Comparison of ENCODE assay signal across 9 mouse cellular contexts in genomic region chr2:168161978-168162377, GRCm38 (mm10). TPM values are rescaled to one million over a fixed set of nuclear protein-coding genes. Genes with fewer than 3 reads are reported as not detected.
DNase-seq lines count a peak whose midpoint lies in the region; ATAC-seq lines count a peak whose summit lies in the region.
"Had no signal": no experiment of that assay in that cellular context is flagged by ENCODE, and none has a peak within 500 bp of the region (broad histone marks: within the 10 kb centered on the region; RNA-seq: fewer than 3 reads in every experiment).

No protein-coding gene starts in this region.

- H3K4me2 ChIP-seq in kidney, embryonic 16.5 days (replicated peaks; ENCODE audit: low read depth, low read length) = peak overlapping the region; percentile 56
- H3K4me2 ChIP-seq in forebrain, embryonic 11.5 days (ENCODE audit: low read depth, low read length, severe bottlenecking) = peak overlapping the region; percentile 45
- peak overlapping the region; percentile 57 for H3K4me2 ChIP-seq in limb, embryonic 12.5 days
- peak overlapping the region; percentile 43 for H3K4me2 ChIP-seq in neural tube, embryonic 13.5 days

- H3K27ac ChIP-seq in kidney, embryonic 16.5 days (ENCODE audit: low read length) = peak overlapping the region; percentile 27; the same call in 1 of the 2 replicates
- H3K27ac ChIP-seq in forebrain, embryonic 11.5 days (ENCODE audit: low read depth, low read length) = no peak overlapping the region
- H3K27ac ChIP-seq in limb, embryonic 12.5 days = peak overlapping the region; percentile 76
- no peak overlapping the region for H3K27ac ChIP-seq in neural tube, embryonic 13.5 days (replicated peaks)
- H3K27ac ChIP-seq: heart, adult 2 months had no signal

- peak overlapping the region; percentile 36 for H3K4me3 ChIP-seq in kidney, embryonic 16.5 days (ENCODE audit: low read length)
- peak overlapping the region; percentile 11; the same call in 1 of the 2 replicates for H3K4me3 ChIP-seq in forebrain, embryonic 11.5 days (ENCODE audit: low read depth, low read length)
- H3K4me3 ChIP-seq in limb, embryonic 12.5 days (replicated peaks) = peak overlapping the region; percentile 25
- peak overlapping the region; percentile 13 for H3K4me3 ChIP-seq in neural tube, embryonic 13.5 days

- WGBS in kidney, embryonic 16.5 days = 11% methylated on average over 14 of the region's 14 CpGs
- WGBS in forebrain, embryonic 11.5 days = 8% methylated on average over 14 of the region's 14 CpGs
- WGBS in limb, embryonic 12.5 days = 7% methylated on average over 14 of the region's 14 CpGs
- WGBS in neural tube, embryonic 13.5 days = 15% methylated on average over 14 of the region's 14 CpGs

- DNase-seq in kidney, adult 11 months = no peak
- no peak for DNase-seq in forebrain, embryonic 11.5 days (ENCODE audit: low spot score)
- DNase-seq in T-cell, adult 2 months (ENCODE audit: low spot score) = no peak
- DNase-seq in right cerebral cortex, postnatal 4 days = no peak
- no peak for DNase-seq in right cerebral cortex, adult 2 months (ENCODE audit: low spot score in 2 of 2)
- DNase-seq: heart, adult 2 months had no signal

- ATAC-seq in kidney, embryonic 16.5 days (ENCODE audit: low FRiP score, low TSS enrichment) = no peak
- ATAC-seq in forebrain, embryonic 11.5 days (replicated peaks; ENCODE audit: low FRiP score) = no peak
- no peak for ATAC-seq in limb, embryonic 12.5 days (ENCODE audit: insufficient number of reproducible peaks, insufficient read depth, low FRiP score, low TSS enrichment, low read depth)
- no peak for ATAC-seq in neural tube, embryonic 13.5 days (ENCODE audit: low read depth)

- H3K9ac ChIP-seq in kidney, embryonic 16.5 days (replicated peaks; ENCODE audit: low read length) = peak overlapping the region; percentile 50
- H3K9ac ChIP-seq in forebrain, embryonic 11.5 days (ENCODE audit: low read length) = peak overlapping the region; percentile 44
- peak overlapping the region; percentile 46 for H3K9ac ChIP-seq in limb, embryonic 12.5 days (replicated peaks)
- H3K9ac ChIP-seq in neural tube, embryonic 13.5 days = peak overlapping the region; percentile 51

- H3K36me3 ChIP-seq in kidney, embryonic 16.5 days (ENCODE audit: insufficient read depth, low read length) = no peaks in the 10 kb centered on the region
- H3K36me3 ChIP-seq in forebrain, embryonic 11.5 days (ENCODE audit: control insufficient read depth, insufficient read depth, low read length) = no peaks in the 10 kb centered on the region
- H3K36me3 ChIP-seq in limb, embryonic 12.5 days = no peaks in the 10 kb centered on the region
- H3K36me3 ChIP-seq in neural tube, embryonic 13.5 days = no peaks in the 10 kb centered on the region

- H3K4me1 ChIP-seq in kidney, embryonic 16.5 days (ENCODE audit: insufficient read depth, low read length) = peaks cover 44% of the 10 kb centered on the region
- peaks cover 16% of the 10 kb centered on the region for H3K4me1 ChIP-seq in forebrain, embryonic 11.5 days (replicated peaks; ENCODE audit: control insufficient read depth, insufficient read depth, low read length)
- H3K4me1 ChIP-seq in limb, embryonic 12.5 days (replicated peaks) = peaks cover 52% of the 10 kb centered on the region
- H3K4me1 ChIP-seq in neural tube, embryonic 13.5 days (replicated peaks) = peaks cover 25% of the 10 kb centered on the region

- no peaks in the 10 kb centered on the region for H3K27me3 ChIP-seq in kidney, embryonic 16.5 days (ENCODE audit: insufficient read depth, low read length)
- 0 out of 2 replicates have a peak, but pooled peaks cover 2% of the 10 kb centered on the region for H3K27me3 ChIP-seq in forebrain, embryonic 11.5 days (ENCODE audit: control insufficient read depth, insufficient read depth, low read length)
- H3K27me3 ChIP-seq in limb, embryonic 12.5 days = peaks cover 5% of the 10 kb centered on the region; the same call in 1 of the 2 replicates
- H3K27me3 ChIP-seq in neural tube, embryonic 13.5 days = no peaks in the 10 kb centered on the region; the same call in none of the 2 replicates

- H3K9me3 ChIP-seq in kidney, embryonic 16.5 days (ENCODE audit: low read length) = no peaks in the 10 kb centered on the region
- no peaks in the 10 kb centered on the region for H3K9me3 ChIP-seq in forebrain, embryonic 11.5 days (ENCODE audit: control insufficient read depth, low read length)
- no peaks in the 10 kb centered on the region for H3K9me3 ChIP-seq in limb, embryonic 12.5 days
- H3K9me3 ChIP-seq in neural tube, embryonic 13.5 days = no peaks in the 10 kb centered on the region

RNA-seq across cellular contexts. Expression of gene Adnp, which starts 44.9 kb away (rescaled TPM):
- 1.3 and 2.3 TPM in 2 replicates for polyA plus RNA-seq in kidney, embryonic 16.5 days (2015; fragmentation: Nextera tagmentation; extraction: Ambion mirVana)
- 18.7 and 19.7 TPM in 2 replicates for polyA plus RNA-seq in forebrain, embryonic 11.5 days (2014; fragmentation: Nextera tagmentation; extraction: Ambion mirVana)
- 6.1 and 26.0 TPM in 2 replicates for polyA plus RNA-seq in limb, embryonic 12.5 days (2016; fragmentation: Nextera tagmentation; extraction: Ambion mirVana)
- 3.1 and 5.9 TPM in 2 replicates for polyA plus RNA-seq in neural tube, embryonic 13.5 days (2015; fragmentation: Nextera tagmentation; extraction: Ambion mirVana)

Comparison
In these comparisons a context has a peak if more than half of its experiments do, and no peak if none do; other contexts are left out.
1. H3K27ac ChIP-seq: peak in kidney, embryonic 16.5 days (single experiment) and limb, embryonic 12.5 days (single experiment); none in forebrain, embryonic 11.5 days (single experiment) and neural tube, embryonic 13.5 days (single experiment).
2. Peak in every context shown above with its lines, with median percentiles within 50 percentile points of each other: H3K4me2 ChIP-seq, H3K4me3 ChIP-seq and H3K9ac ChIP-seq.